Mouse (Mus musculus) lung, postnatal 0 days (tissue): ENCODE measurements around the gene Dnajc28.

Source experiments
- CTCF ChIP-seq: IDR thresholded peaks from 2 replicates; pipeline ENCODE4 v1.5.1; 2016; ENCODE audit warnings: antibody characterized with exemption, mild to moderate bottlenecking
- EP300 ChIP-seq: IDR thresholded peaks from 2 replicates; pipeline ENCODE4 v1.6.1; 2016; ENCODE audit warnings: antibody characterized with exemption, mild to moderate bottlenecking, control low read depth

- TF ChIP-seq EP300 (no peak), CTCF (no peak)
These were observed 33.4 kb upstream of the Dnajc28 start for GRCm38 (mm10) chr16:91652191-91652590.
